Mouse (Mus musculus): ENCODE measurements at regions not wholly inside any gene's neighbourhood (a gene's known extent, or its start where the extent isn't known, plus 50 kb on each side); places are given as distances from the start of the nearest gene placed in this dataset.

DNA sequence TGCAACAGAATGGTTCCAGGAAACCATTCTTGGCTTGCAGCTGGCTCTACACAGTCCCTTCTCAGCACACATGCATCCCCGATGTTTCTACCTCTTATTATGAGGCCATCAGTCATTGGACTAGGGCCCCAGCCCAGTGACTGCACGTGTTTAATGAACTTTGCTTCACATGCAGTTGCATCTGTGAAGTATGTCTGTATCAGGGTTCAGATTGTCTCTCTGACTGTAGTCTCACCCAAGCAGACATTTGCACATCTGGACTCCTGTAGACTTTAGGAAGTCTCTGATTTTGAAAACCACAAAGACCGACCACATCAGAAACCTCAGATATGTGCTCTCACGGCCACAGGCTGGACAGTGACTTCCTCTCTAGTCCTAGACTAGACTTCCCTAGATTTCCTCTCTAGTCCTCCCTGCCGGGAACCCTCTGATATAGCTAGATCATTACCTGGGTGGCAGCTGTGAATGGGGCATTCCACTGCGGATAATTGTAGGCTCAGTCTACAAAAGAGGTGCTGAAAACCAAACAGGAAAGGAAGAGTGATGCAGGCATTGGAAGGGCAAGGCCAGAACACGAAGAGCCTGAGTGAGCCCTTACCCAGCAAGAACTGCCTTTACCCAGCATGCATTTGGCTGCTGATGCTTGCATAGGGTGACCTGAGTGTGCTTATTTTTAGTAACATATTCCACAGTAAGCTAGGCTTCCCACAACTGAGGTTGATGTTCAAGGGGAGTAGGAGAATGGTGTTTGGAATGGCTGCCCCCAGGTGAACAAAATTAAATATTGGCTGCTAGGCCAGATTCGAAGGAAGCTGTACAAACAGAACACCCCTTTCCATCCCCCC, 123.5 kb downstream of the Pmp22 start:
- no peak for TF ChIP-seq CTCF (IDR thresholded peaks at IDR 0.05; ENCODE audit: low read depth, low read length)
- TF ChIP-seq GATA2 (IDR thresholded peaks at IDR 0.05; ENCODE audit: borderline replicate concordance, low read depth, low read length) = no peak
- TF ChIP-seq GATA1 (IDR thresholded peaks at IDR 0.05; ENCODE audit: borderline replicate concordance, low read length) = no peak
- TF ChIP-seq TAL1 (conservative IDR thresholded peaks at IDR 0.05; ENCODE audit: low read depth, low read length) = no peak

Measured in G1E (cell line).